Mouse (Mus musculus) myocyte (in vitro differentiated cells): ENCODE data around the gene Hnrnph1.

Experiments
- CEBPB ChIP-seq: IDR thresholded peaks from 2 replicates; pipeline ENCODE4 v1.6.1; 2011; ENCODE audit warnings: mild to moderate bottlenecking, moderate library complexity; ENCODE audit not compliant: poor library complexity, insufficient read depth, severe bottlenecking
- E2F4 ChIP-seq: IDR thresholded peaks from one replicate; pipeline ENCODE4 v1.6.1; 2011; ENCODE audit warnings: mild to moderate bottlenecking, control low read depth, moderate library complexity; ENCODE audit not compliant: insufficient read depth
- MAX ChIP-seq: IDR thresholded peaks from one replicate; pipeline ENCODE4 v1.6.1; 2011; ENCODE audit warnings: low read depth, mild to moderate bottlenecking, control low read depth
- MYOD1 ChIP-seq, 3 experiments: IDR thresholded peaks; one replicate each; pipeline ENCODE4 v1.6.1; 2011; ENCODE audit warnings: control low read depth in 2 of 3, low read depth in 2 of 3, mild to moderate bottlenecking in 2 of 3, moderate library complexity in 1 of 3; ENCODE audit not compliant: insufficient read length in 2 of 3, control insufficient read depth in 1 of 3
- MYOG ChIP-seq, 3 experiments: IDR thresholded peaks; one replicate each; pipeline ENCODE4 v1.6.1; 2011; ENCODE audit warnings: control low read depth in 2 of 3, low read depth in 2 of 3, mild to moderate bottlenecking in 2 of 3; ENCODE audit not compliant: insufficient read length in 2 of 3, control insufficient read depth in 1 of 3, insufficient read depth in 1 of 3
- POLR2A ChIP-seq: IDR thresholded peaks from one replicate; pipeline ENCODE4 v1.6.1; 2011; ENCODE audit warnings: low read depth, mild to moderate bottlenecking, control low read depth, moderate library complexity; ENCODE audit not compliant: insufficient read length
- POLR2AphosphoS2 ChIP-seq: IDR thresholded peaks from one replicate; pipeline ENCODE4 v1.6.1; 2011; ENCODE audit warnings: low read depth, control low read depth; ENCODE audit not compliant: insufficient read length
- REST ChIP-seq: IDR thresholded peaks from one replicate; pipeline ENCODE4 v1.6.1; 2011; ENCODE audit warnings: mild to moderate bottlenecking, control low read depth, moderate library complexity; ENCODE audit not compliant: insufficient read depth, insufficient read length
- SRF ChIP-seq: IDR thresholded peaks from one replicate; pipeline ENCODE4 v1.6.1; 2011; ENCODE audit warnings: low read depth; ENCODE audit not compliant: control insufficient read depth, insufficient read length
- TCF12 ChIP-seq: IDR thresholded peaks from one replicate; pipeline ENCODE4 v1.6.1; 2011; ENCODE audit warnings: mild to moderate bottlenecking, control low read depth; ENCODE audit not compliant: poor library complexity, insufficient read depth, severe bottlenecking
- USF1 ChIP-seq: IDR thresholded peaks from one replicate; pipeline ENCODE4 v1.6.1; 2011; ENCODE audit warnings: low read depth, mild to moderate bottlenecking, control low read depth, moderate library complexity

DNA sequence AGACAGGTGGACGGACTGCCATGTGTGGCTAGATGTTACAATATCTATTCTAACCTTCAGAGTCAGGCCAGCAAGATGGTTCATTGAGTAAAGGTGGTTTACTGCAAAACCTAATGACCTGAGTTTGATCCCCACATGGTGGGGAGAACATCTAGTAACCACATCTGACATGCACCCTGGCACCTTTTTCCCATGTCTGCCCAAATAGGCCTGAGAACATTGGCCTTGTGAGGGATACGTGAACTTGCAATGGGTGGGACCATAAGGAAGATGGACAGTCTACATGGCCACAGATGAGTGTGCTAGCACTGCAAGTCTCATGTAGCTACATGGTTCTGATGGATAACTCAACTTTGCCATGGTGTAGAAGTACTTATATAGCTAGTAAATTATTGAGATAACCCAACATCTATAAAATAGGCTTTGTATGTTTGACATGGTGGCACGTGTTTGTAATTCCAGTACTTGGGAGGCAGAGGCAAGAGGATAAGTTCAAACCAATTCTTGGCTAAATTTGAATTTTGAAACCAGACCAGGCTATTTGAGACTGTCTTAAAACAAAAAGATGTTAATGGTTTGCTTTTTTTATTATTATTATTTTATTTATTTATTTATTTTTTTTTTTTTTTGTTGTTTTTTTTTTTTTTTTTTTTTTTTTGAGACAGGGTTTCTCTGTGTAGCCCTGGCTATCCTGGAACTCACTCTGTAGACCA is 11.6 kb downstream of the Hnrnph1 start:
- TF ChIP-seq MYOD1 (IDR thresholded peaks at IDR 0.05; ENCODE audit: control insufficient read depth in 1 of 3, insufficient read length in 2 of 3, low read depth in 2 of 3) (no peak), POLR2AphosphoS2 (peak; percentile 78), POLR2A (no peak), REST (no peak), MAX (no peak), CEBPB (no peak), USF1 (no peak), SRF (no peak), MYOG (IDR thresholded peaks at IDR 0.05; ENCODE audit: control insufficient read depth in 1 of 3, insufficient read depth in 1 of 3, insufficient read length in 2 of 3, low read depth in 2 of 3) (no peak), TCF12 (no peak), E2F4 (no peak)
